Mouse (Mus musculus): Measurements from ENCODE around the gene Trim16. TPM values are rescaled to one million over a fixed set of nuclear protein-coding genes. Genes with fewer than 3 reads are reported as not detected.

Gene Trim16
- polyA plus RNA-seq, 1 experiment = 0.28 TPM

GRCm38 (mm10) chr11:62812268-62812667, 7.8 kb upstream of the Trim16 start:
- no peaks in the 10 kb centered on the region for H3K4me1 ChIP-seq (ENCODE audit: control insufficient read depth, insufficient read depth, low read length)
- no peak for TF ChIP-seq CTCF (IDR thresholded peaks at IDR 0.05; ENCODE audit: control insufficient read depth, insufficient read depth, insufficient replicate concordance, low read depth, low read length)
- no peak for TF ChIP-seq POLR2A (IDR thresholded peaks at IDR 0.05; ENCODE audit: control insufficient read depth, low read depth, low read length)
- no peak overlapping the region for H3K4me3 ChIP-seq (ENCODE audit: control insufficient read depth, low read depth, low read length)
- H3K36me3 ChIP-seq (ENCODE audit: control insufficient read depth, insufficient read depth, low read length) = no peaks in the 10 kb centered on the region
- H3K27ac ChIP-seq (ENCODE audit: control insufficient read depth, insufficient read depth, low read depth, low read length) = no peak overlapping the region
- no peaks in the 10 kb centered on the region for H3K27me3 ChIP-seq (ENCODE audit: control insufficient read depth, insufficient read depth, low read length)

GRCm38 (mm10) chr11:62813497-62813896, 6.5 kb upstream of the Trim16 start:
- no peaks in the 10 kb centered on the region for H3K36me3 ChIP-seq (ENCODE audit: control insufficient read depth, insufficient read depth, low read length)
- H3K27me3 ChIP-seq (ENCODE audit: control insufficient read depth, insufficient read depth, low read length) = no peaks in the 10 kb centered on the region
- no peak overlapping the region for H3K4me3 ChIP-seq (ENCODE audit: control insufficient read depth, low read depth, low read length)
- TF ChIP-seq POLR2A (IDR thresholded peaks at IDR 0.05; ENCODE audit: control insufficient read depth, low read depth, low read length) (no peak), CTCF (IDR thresholded peaks at IDR 0.05; ENCODE audit: control insufficient read depth, insufficient read depth, insufficient replicate concordance, low read depth, low read length) (no peak)
- no peak overlapping the region for H3K27ac ChIP-seq (ENCODE audit: control insufficient read depth, insufficient read depth, low read depth, low read length)
- H3K4me1 ChIP-seq (ENCODE audit: control insufficient read depth, insufficient read depth, low read length) = no peaks in the 10 kb centered on the region

- no peak for TF ChIP-seq POLR2A (IDR thresholded peaks at IDR 0.05; ENCODE audit: control insufficient read depth, low read depth, low read length)
- no peak for TF ChIP-seq CTCF (IDR thresholded peaks at IDR 0.05; ENCODE audit: control insufficient read depth, insufficient read depth, insufficient replicate concordance, low read depth, low read length)
- Histone ChIP-seq H3K27me3 (ENCODE audit: control insufficient read depth, insufficient read depth, low read length) (no peaks in the 10 kb centered on the region), H3K27ac (ENCODE audit: control insufficient read depth, insufficient read depth, low read depth, low read length) (no peak overlapping the region), H3K4me3 (ENCODE audit: control insufficient read depth, low read depth, low read length) (no peak overlapping the region), H3K36me3 (ENCODE audit: control insufficient read depth, insufficient read depth, low read length) (no peaks in the 10 kb centered on the region), H3K4me1 (ENCODE audit: control insufficient read depth, insufficient read depth, low read length) (no peaks in the 10 kb centered on the region)
Observed at GRCm38 (mm10) chr11:62813970-62814624, 5.9 kb upstream of the Trim16 start.

GRCm38 (mm10) chr11:62814625-62815024, 5.4 kb upstream of the Trim16 start:
- Histone ChIP-seq H3K4me1 (ENCODE audit: control insufficient read depth, insufficient read depth, low read length) (no peaks in the 10 kb centered on the region), H3K27ac (ENCODE audit: control insufficient read depth, insufficient read depth, low read depth, low read length) (no peak overlapping the region), H3K4me3 (ENCODE audit: control insufficient read depth, low read depth, low read length) (no peak overlapping the region), H3K27me3 (ENCODE audit: control insufficient read depth, insufficient read depth, low read length) (no peaks in the 10 kb centered on the region), H3K36me3 (ENCODE audit: control insufficient read depth, insufficient read depth, low read length) (no peaks in the 10 kb centered on the region)
- no peak for TF ChIP-seq POLR2A (IDR thresholded peaks at IDR 0.05; ENCODE audit: control insufficient read depth, low read depth, low read length)
- no peak for TF ChIP-seq CTCF (IDR thresholded peaks at IDR 0.05; ENCODE audit: control insufficient read depth, insufficient read depth, insufficient replicate concordance, low read depth, low read length)

- H3K27me3 ChIP-seq (ENCODE audit: control insufficient read depth, insufficient read depth, low read length) = no peaks in the 10 kb centered on the region
- H3K36me3 ChIP-seq (ENCODE audit: control insufficient read depth, insufficient read depth, low read length) = no peaks in the 10 kb centered on the region
- H3K27ac ChIP-seq (ENCODE audit: control insufficient read depth, insufficient read depth, low read depth, low read length) = no peak overlapping the region
- peaks cover 4% of the 10 kb centered on the region for H3K4me1 ChIP-seq (ENCODE audit: control insufficient read depth, insufficient read depth, low read length)
- no peak for TF ChIP-seq POLR2A (IDR thresholded peaks at IDR 0.05; ENCODE audit: control insufficient read depth, low read depth, low read length)
- TF ChIP-seq CTCF (IDR thresholded peaks at IDR 0.05; ENCODE audit: control insufficient read depth, insufficient read depth, insufficient replicate concordance, low read depth, low read length) = no peak
- H3K4me3 ChIP-seq (ENCODE audit: control insufficient read depth, low read depth, low read length) = no peak overlapping the region
Observed at GRCm38 (mm10) chr11:62815438-62815837, 4.6 kb upstream of the Trim16 start.

- H3K36me3 ChIP-seq (ENCODE audit: control insufficient read depth, insufficient read depth, low read length) = no peaks in the 10 kb centered on the region
- H3K27ac ChIP-seq (ENCODE audit: control insufficient read depth, insufficient read depth, low read depth, low read length) = no peak overlapping the region
- peaks cover 9% of the 10 kb centered on the region for H3K4me1 ChIP-seq (ENCODE audit: control insufficient read depth, insufficient read depth, low read length)
- no peak overlapping the region for H3K4me3 ChIP-seq (ENCODE audit: control insufficient read depth, low read depth, low read length)
- TF ChIP-seq POLR2A (IDR thresholded peaks at IDR 0.05; ENCODE audit: control insufficient read depth, low read depth, low read length) (no peak), CTCF (IDR thresholded peaks at IDR 0.05; ENCODE audit: control insufficient read depth, insufficient read depth, insufficient replicate concordance, low read depth, low read length) (no peak)
- no peaks in the 10 kb centered on the region for H3K27me3 ChIP-seq (ENCODE audit: control insufficient read depth, insufficient read depth, low read length)
Observed at GRCm38 (mm10) chr11:62816591-62816990, 3.4 kb upstream of the Trim16 start.

- no peaks in the 10 kb centered on the region for H3K36me3 ChIP-seq (ENCODE audit: control insufficient read depth, insufficient read depth, low read length)
- TF ChIP-seq POLR2A (IDR thresholded peaks at IDR 0.05; ENCODE audit: control insufficient read depth, low read depth, low read length) (no peak), CTCF (IDR thresholded peaks at IDR 0.05; ENCODE audit: control insufficient read depth, insufficient read depth, insufficient replicate concordance, low read depth, low read length) (no peak)
- no peak overlapping the region for H3K4me3 ChIP-seq (ENCODE audit: control insufficient read depth, low read depth, low read length)
- peaks cover 9% of the 10 kb centered on the region for H3K4me1 ChIP-seq (ENCODE audit: control insufficient read depth, insufficient read depth, low read length)
- no peak overlapping the region for H3K27ac ChIP-seq (ENCODE audit: control insufficient read depth, insufficient read depth, low read depth, low read length)
- H3K27me3 ChIP-seq (ENCODE audit: control insufficient read depth, insufficient read depth, low read length) = no peaks in the 10 kb centered on the region
Observed at GRCm38 (mm10) chr11:62819059-62819686, 858 bp upstream of the Trim16 start.

Measured in testis, adult 2 months (tissue).